Mouse (Mus musculus) thymus, adult 2 months (tissue): ENCODE data around the gene Smc6.

ENCODE experiments used
- CTCF ChIP-seq: fragments of 200-500 bp; IDR thresholded peaks from 2 replicates; pipeline ENCODE4 v1.5.1; 2012; ENCODE audit warnings: mild to moderate bottlenecking, control low read depth, low read length, moderate library complexity, borderline replicate concordance; ENCODE audit not compliant: control insufficient read depth, poor library complexity, insufficient read depth; ENCODE audit errors: extremely low read depth
- POLR2A ChIP-seq: fragments of 200-500 bp; IDR thresholded peaks from 2 replicates; pipeline ENCODE4 v1.6.1; 2012; ENCODE audit warnings: mild to moderate bottlenecking, low read length, control low read depth, moderate library complexity; ENCODE audit not compliant: control insufficient read depth, poor library complexity, insufficient read depth; ENCODE audit errors: extremely low read depth

GRCm38 (mm10) chr12:11272568-11272967 is 6.9 kb downstream of the Smc6 start:
- TF ChIP-seq CTCF (no peak), POLR2A (no peak)
